Mouse (Mus musculus) limb, embryonic 14.5 days (tissue): ENCODE data around the gene Hist1h2be. TPM values are rescaled to one million over a fixed set of nuclear protein-coding genes. Genes with fewer than 3 reads are reported as not detected.
"Not testable (repeated sequence)": the region's sequence is repeated elsewhere in the genome, so short reads cannot be mapped to it uniquely, and the experiment has no call there.

Experiments
- ATAC-seq: fragments of 200-750 bp; cut with Nextera tagmentation; 2 replicates; pipeline ENCODE4 v1.8.0; 2017; ENCODE audit warnings: low read depth, moderate number of reproducible peaks, moderate TSS enrichment; ENCODE audit not compliant: low FRiP score
- DNase-seq: peaks from one replicate; pipeline ENCODE4 v3.0.0-alpha.2; 2015; ENCODE audit warnings: low spot score
- H3K27ac ChIP-seq: fragments of 300-500 bp; sonication (generic); replicated peaks from 2 replicates; pipeline ENCODE4 v1.5.1; 2014; ENCODE audit warnings: low read depth, mild to moderate bottlenecking, low read length, moderate library complexity, mixed read lengths
- H3K27me3 ChIP-seq: fragments of 300-500 bp; sonication (generic); 2 replicates; pipeline ENCODE4 v1.6.1; 2014; ENCODE audit warnings: low read length, mixed read lengths; ENCODE audit not compliant: control insufficient read depth, insufficient read depth
- H3K36me3 ChIP-seq: fragments of 300-500 bp; sonication (generic); 2 replicates; pipeline ENCODE4 v1.6.1; 2014; ENCODE audit warnings: mild to moderate bottlenecking, low read length, moderate library complexity, mixed read lengths; ENCODE audit not compliant: control insufficient read depth, insufficient read depth
- H3K4me1 ChIP-seq: fragments of 300-500 bp; sonication (generic); 2 replicates; pipeline ENCODE4 v1.6.1; 2014; ENCODE audit warnings: antibody characterized with exemption, low read length, mixed read lengths; ENCODE audit not compliant: control insufficient read depth, insufficient read depth
- H3K4me2 ChIP-seq: fragments of 300-500 bp; sonication (generic); replicated peaks from 2 replicates; pipeline ENCODE4 v1.6.1; 2014; ENCODE audit warnings: low read depth, mild to moderate bottlenecking, low read length, moderate library complexity; ENCODE audit not compliant: severe bottlenecking
- H3K4me3 ChIP-seq: fragments of 300-500 bp; sonication (generic); replicated peaks from 2 replicates; pipeline ENCODE4 v1.5.1; 2014; ENCODE audit warnings: low read length
- H3K9ac ChIP-seq: fragments of 300-500 bp; sonication (generic); 2 replicates; pipeline ENCODE4 v1.6.1; 2014; ENCODE audit warnings: mild to moderate bottlenecking, low read depth, low read length, moderate library complexity; ENCODE audit not compliant: severe bottlenecking
- H3K9me3 ChIP-seq: fragments of 300-500 bp; sonication (generic); 2 replicates; pipeline ENCODE4 v1.6.1; 2016; ENCODE audit warnings: low read length; ENCODE audit not compliant: control insufficient read depth
- POLR2A ChIP-seq: fragments of 200-500 bp; IDR thresholded peaks from 2 replicates; pipeline ENCODE4 v1.8.0; 2012; ENCODE audit warnings: inconsistent platforms, mild to moderate bottlenecking, moderate library complexity, borderline replicate concordance; ENCODE audit not compliant: insufficient read depth, insufficient read length; ENCODE audit errors: extremely low read depth
- WGBS: fragments of 180-500 bp; shearing (Covaris S2); extraction: QIAGEN DNeasy Blood & Tissue Kit; methylation state at CpG from one replicate; pipeline ENCODE4 v1.1.7; 2014; 5-methylcytosine and 5-hydroxymethylcytosine counted together
- polyA plus RNA-seq, 2 experiments: library from polyadenylated mRNA; depleted of rRNA in 1 of 2; stranded (reverse) in 1 of 2; unstranded in 1 of 2; fragments of >200 nt; fragmentation: Nextera tagmentation in 1 of 2; extraction: Ambion mirVana in 1 of 2; gene quantifications; 2 replicates each; pipeline versions ENCODE4 v1.2.1 to v1.2.3; 2012 to 2014

Hist1h2be gene
- polyA plus RNA-seq, 2 experiments = 1.5 to 3.0 TPM

DNA sequence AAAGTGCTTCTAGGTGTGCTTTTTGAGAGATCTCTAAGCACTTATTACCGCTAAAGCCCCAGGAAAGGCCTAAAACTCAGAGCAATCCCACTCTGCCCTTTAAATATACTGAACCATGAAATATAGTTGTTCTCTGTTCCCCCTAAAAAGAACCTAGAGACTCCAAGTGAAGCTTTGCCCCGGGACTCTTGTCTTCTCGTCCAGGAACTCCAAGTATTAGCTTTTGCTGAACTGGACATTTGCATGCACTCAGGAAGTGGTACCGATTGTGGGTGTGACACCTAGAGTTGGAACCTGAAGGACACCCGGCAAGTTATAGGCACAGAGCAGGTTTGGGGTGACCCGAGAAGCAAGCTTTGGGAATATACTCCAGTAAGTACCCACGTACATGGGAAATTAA, 29.7 kb downstream of the Hist1h2be start:
- 93% methylated on average over 7 of the region's 7 CpGs for WGBS
- H3K9ac ChIP-seq = no peak overlapping the region
- no peak for ATAC-seq
- H3K4me1 ChIP-seq = peaks cover 16% of the 10 kb centered on the region
- H3K27ac ChIP-seq = no peak overlapping the region
- H3K4me2 ChIP-seq = no peak overlapping the region
- TF ChIP-seq POLR2A = no peak
- H3K36me3 ChIP-seq = no peaks in the 10 kb centered on the region
- no peaks in the 10 kb centered on the region for H3K9me3 ChIP-seq
- no peaks in the 10 kb centered on the region for H3K27me3 ChIP-seq
- H3K4me3 ChIP-seq = no peak overlapping the region
- no peak for DNase-seq

GRCm38 (mm10) chr13:23586940-23587225, 34.0 kb downstream of the Hist1h2be start:
- no peak for DNase-seq
- H3K9ac ChIP-seq = peak overlapping the region; percentile 50
- H3K27me3 ChIP-seq = no peaks in the 10 kb centered on the region
- TF ChIP-seq POLR2A = no peak
- 0% methylated on average over 1 of the region's 1 CpGs for WGBS
- H3K9me3 ChIP-seq = no peaks in the 10 kb centered on the region
- H3K4me3 ChIP-seq = peak overlapping the region; percentile 45
- peak overlapping the region; percentile 90 for H3K27ac ChIP-seq
- peaks cover 20% of the 10 kb centered on the region for H3K4me1 ChIP-seq
- H3K4me2 ChIP-seq = peak overlapping the region; percentile 80
- ATAC-seq = no peak
- no peaks in the 10 kb centered on the region for H3K36me3 ChIP-seq

DNA sequence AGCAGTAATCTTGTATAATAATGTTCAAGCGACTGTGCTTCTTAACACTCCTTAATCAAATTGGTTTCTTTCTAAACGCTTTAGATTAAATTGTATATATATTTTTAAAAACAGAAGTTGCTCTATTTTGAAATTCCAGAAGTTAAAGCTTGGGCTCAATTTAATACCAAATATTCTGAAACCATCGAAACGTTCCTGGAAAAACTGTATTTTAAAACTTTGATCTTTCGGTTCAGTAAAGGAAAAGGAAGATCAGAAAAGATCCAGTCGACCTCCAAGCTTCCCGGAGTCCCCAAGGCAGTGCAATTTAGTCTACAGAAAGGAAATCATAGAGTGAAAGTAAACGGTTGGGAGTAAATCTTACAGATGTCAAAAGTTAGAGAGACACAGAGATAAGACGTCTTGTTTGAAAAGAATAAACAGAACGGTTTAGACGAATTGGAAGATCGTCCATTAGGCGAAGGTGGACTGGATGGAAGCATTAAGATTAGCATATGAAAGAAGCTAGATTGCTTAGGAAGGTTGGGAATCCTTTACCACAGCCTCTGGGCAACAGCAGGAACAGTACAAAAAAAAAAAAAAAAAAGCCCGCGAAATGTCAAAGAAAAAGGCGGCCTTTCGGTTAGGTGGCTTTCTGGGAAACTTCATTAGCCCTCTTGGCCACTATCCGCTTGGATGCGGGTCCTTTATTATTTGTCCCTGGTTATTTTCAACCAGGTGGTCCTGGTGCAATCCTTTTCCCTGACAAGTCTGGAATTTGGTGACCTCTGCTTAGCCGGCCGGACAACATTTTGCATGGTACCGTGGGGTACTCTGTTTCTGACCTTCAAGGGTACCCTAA, 34.6 kb downstream of the Hist1h2be start:
- Histone ChIP-seq H3K27me3 (no peaks in the 10 kb centered on the region), H3K4me2 (peak overlapping the region; percentile 80), H3K9ac (peak overlapping the region; percentile 50), H3K27ac (peak overlapping the region; percentile 94), H3K4me1 (peaks cover 21% of the 10 kb centered on the region), H3K9me3 (no peaks in the 10 kb centered on the region), H3K36me3 (no peaks in the 10 kb centered on the region), H3K4me3 (peak overlapping the region; percentile 45)
- TF ChIP-seq POLR2A = no peak
- DNase-seq (no peak), ATAC-seq (no peak)
- WGBS = 1% methylated on average over 20 of the region's 22 CpGs

DNA sequence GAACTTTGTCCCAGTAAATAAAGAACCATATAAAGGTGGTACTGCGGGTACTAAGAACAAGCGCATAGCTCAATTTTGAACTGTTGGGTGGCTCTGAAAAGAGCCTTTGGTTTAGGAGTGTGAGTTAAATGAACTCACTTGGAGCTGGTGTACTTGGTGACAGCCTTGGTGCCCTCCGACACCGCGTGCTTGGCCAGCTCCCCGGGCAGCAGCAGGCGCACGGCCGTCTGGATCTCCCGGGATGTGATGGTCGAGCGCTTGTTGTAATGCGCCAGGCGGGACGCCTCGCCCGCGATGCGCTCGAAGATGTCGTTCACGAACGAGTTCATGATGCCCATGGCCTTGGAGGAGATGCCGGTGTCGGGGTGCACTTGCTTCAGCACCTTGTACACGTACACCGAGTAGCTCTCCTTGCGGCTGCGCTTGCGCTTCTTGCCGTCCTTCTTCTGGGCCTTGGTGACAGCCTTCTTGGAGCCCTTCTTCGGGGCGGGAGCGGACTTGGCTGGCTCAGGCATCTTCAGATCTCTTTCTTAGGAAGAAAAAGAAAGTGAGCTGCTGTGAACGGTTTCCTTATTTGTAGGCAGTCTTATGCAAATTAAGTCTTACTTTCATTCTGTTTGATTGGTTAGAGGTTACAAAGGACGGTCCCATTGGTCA, 35.4 kb downstream of the Hist1h2be start:
- Histone ChIP-seq H3K4me2 (peak overlapping the region; percentile 80), H3K27ac (peak overlapping the region; percentile 94), H3K9ac (peak overlapping the region; percentile 67), H3K4me3 (peak overlapping the region; percentile 45), H3K4me1 (peaks cover 25% of the 10 kb centered on the region)
- WGBS = under 1% methylated on average over 22 of the region's 36 CpGs
- H3K27me3 ChIP-seq, H3K36me3 ChIP-seq, H3K9me3 ChIP-seq: not testable (repeated sequence)
- DNase-seq (peak; percentile 95), ATAC-seq (peak; percentile 85)
- TF ChIP-seq POLR2A = peak; percentile 96; the same call in 1 of the 2 replicates

DNA sequence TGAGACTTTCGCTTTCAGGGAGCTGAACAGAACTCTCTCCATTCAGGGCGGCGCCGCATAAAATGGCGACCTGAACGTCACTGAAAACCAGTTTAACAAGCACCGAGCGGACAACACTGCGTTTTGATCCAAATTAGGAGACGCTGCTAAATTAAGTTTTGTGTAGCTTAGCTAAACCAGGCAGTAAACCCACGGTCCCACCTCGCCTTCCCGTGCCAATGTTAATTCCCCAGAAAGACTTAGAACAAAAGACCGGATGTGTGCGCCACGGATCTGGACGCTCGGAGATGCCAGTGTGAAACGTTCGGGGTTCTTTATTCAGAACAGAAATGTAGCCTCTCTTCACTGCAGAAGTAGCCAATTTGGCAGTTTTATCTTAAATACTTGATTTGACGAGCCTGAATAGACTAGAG, 35.9 kb downstream of the Hist1h2be start:
- Histone ChIP-seq H3K27me3 (no peaks in the 10 kb centered on the region), H3K27ac (peak overlapping the region; percentile 94), H3K9me3 (no peaks in the 10 kb centered on the region), H3K9ac (peak overlapping the region; percentile 67), H3K4me3 (peak overlapping the region; percentile 45), H3K4me1 (peaks cover 25% of the 10 kb centered on the region), H3K4me2 (peak overlapping the region; percentile 80), H3K36me3 (no peaks in the 10 kb centered on the region)
- whole genome bisulfite sequencing = under 1% methylated on average over 21 of the region's 21 CpGs
- peak; percentile 78 for DNase-seq
- no peak for ATAC-seq
- peak; percentile 88; the same call in 1 of the 2 replicates for TF ChIP-seq POLR2A
